Mouse (Mus musculus) heart, adult 11 months (tissue): ENCODE measurements around the gene Pnpo.

Experiments used
- DNase-seq: peaks from one replicate; pipeline ENCODE4 v3.0.0; 2022

Pnpo gene

DNA sequence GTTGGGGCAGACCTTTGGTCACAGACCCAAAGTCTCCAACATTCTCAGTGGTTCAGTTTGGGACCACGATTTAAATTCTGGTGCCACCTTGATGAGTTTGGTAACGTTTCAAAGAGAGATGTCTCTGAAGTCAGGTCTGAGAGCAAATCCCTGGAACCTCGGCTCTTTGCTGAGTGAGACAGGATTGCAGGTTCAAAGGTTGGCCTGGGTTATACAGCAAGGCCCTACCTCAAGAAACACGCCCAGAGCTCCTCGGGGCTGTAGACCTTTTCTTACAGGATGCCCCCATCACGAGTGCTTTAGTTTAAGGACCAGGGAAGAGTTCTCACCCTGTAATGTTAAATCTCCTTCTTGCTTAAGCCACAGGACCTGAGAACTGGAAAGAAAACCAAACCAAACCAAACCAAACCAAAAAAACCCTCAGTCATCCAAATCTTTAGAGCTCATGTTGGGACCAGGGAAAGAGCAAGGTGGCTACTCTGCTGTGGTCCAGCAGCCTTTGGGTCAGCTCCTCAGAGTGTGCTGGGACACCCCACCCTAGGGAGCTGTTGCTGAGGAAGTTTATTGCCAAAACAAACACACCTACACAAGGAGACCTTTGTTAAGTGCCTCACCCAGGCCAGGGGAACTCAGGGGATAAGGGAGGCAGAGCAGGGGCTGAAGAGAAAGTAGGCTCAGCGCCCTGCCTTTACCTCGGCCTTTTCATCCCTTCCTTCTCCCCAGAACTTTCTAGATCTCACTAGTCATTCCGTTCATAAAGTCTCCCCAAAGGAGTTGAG is 7.7 kb downstream of the Pnpo start:
- DNase-seq: peak; percentile 75

DNA sequence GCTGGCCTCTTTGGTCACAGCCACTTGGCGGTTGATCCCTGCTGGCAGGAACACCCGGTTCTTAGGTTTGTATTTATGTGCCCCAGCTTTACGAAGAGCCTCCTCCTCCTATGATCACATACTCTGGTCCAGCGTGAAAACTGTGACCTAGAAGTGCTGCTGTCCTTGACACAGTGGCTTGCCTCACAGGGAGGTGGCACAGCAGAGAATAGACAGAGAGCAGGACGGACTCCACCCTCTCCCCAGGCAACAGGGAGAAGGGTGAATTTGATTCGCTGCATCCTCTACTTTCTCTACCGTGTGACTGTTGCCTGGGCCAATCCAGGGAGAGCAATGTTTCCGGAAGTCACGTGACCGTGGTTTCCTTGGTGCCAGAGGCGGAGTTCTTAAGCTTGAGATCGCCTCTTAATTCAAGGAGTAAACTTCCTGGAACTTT is 8.8 kb downstream of the Pnpo start:
- peak; percentile 98 for DNase-seq

DNA sequence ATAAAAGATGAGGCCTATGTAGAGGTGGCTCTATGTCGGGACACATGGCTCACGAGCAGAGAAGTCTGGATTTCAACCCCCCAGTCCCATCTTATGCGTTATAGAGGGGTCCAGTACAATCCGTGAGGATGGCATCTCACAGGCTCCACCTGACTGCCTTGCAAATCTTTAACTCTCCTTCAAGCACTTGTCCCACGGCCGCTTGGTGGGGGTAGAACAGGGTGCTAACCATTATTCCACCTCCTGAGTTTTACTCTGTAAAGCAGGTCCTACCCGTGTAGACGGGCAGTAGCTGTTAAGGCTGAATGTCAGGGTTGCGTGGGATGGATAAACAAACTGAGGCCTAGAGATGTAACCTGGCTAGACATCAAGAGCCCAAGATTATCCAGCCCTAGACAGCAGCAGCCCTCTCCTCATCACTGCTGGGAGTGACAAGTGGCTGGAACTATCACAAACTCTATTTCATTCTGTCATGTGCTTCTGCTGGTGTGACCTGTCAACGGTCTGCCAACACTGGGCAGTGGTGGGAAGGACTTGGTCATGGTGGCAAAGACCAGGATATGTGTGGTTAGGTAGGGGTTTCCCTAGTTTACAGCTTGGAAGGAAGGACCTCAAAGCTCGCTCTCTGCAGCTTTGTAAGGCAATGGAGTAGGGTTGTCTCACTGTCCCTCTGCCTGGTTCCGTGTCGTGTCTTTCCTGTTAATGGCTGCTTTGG is 10.1 kb downstream of the Pnpo start:
- peak; percentile 87 for DNase-seq

DNA sequence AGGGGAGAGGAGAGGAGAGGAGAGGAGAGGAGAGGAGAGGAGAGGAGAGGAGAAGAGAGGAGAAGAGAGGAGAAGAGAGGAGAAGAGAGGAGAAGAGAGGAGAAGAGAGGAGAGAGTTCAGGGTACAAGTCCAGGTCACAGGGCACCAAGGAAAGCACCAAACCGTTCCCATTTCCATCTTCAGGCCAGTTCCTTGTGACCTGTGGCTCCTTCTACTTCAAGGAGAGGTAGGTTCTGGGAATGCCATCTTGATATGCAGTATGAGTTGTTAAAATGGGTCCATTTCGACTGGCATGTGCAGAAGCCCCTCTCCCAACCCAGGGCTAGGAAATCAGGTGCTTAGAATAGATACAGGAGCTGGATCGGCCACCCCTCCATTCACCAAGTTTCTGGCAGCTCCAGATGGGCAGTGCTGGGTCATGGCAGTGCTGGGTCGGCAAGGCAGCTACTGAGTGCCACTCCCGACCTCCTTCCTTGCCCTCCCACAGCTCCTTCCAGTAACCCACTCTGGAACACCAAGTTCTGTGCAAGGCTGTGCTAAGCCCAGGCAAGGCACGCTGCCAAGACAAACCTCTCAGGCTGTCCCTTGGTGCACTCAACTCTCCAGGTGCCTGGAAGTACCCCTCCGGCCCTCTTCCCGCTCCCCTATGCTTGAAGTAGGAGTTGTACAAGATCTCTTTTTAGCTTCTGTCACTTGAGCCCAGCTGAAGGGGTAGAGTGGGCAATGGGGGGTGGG is 12.3 kb downstream of the Pnpo start:
- DNase-seq: peak; percentile 93

DNA sequence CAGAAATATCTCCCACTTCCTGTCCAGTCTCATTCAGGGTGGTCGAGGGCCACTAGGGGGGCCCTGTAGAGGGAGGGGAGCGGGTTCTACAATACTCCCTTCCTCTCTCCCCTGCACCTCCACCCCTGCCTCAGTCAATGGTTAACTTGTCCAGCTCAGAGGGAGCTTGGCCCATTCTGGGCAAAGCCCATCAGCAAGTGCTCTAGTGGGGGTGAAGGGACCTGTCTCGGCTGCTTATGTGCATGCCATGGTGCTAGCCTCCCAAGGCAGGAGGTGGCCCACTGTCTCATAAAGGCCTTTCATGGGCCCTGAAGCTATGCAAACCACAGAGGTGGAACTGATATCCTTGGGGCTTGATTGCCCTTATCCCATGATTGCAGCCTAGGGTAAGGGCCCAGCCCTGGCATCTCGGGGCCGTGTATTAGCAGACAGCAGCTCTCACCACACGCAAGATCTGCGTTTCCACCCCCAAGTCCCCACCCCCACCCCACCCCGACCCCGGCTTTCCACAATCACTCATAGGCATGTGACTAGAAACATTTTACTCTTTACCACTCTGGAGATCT is 13.9 kb downstream of the Pnpo start:
- no peak for DNase-seq

DNA sequence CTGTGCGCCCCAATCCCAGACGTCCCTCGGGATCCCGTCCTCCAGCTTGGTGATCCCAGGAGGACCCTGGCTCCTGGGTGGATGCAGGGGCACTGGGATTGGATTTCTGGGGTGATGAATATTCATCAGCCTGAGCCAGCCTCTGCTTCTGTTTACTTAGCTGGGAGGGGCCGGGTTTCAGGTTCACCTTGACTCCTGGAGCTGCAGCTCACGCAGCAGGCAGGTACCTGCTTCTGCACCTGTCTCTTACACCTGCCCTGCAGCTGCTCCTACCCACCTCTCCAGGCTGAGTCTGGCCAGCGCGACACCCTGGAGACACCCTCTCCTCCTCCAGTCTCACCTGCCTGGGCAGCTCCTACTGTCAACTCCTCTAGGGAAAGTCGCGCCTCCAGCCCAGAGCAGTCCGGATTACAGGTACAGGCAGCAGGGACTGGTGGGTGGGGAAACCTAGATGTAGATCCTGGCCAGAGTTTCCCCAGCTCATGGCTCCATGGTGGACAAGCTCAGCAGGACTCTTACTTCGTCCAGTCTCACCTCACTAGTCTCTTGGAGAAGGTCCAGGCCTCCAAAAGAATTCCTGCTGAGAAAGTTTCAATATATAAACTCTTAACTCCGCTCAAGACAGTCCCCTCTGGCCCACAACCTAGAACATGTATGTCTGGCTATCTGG is 14.6 kb downstream of the Pnpo start:
- peak; percentile 90 for DNase-seq

DNA sequence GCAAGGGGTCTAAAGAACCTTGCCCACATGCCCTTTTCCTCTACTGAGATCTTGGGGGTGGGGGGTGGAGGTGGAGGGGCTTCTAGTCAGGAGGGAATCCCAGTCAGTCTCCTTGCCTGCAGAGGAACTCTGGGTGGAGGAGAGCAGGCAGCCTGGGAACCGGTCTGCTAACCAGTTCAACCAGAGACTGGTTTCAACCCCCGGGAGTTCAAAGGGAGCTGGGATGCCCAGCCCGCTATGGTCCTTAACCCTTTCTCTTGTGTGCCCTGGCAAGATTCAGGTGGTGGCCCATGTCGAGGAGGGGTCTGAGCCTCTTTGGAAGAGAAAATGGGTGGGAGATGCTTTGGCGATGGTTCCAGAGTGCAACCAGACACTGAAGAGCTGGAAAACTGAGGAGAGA is 15.1 kb downstream of the Pnpo start:
- DNase-seq: no peak

DNA sequence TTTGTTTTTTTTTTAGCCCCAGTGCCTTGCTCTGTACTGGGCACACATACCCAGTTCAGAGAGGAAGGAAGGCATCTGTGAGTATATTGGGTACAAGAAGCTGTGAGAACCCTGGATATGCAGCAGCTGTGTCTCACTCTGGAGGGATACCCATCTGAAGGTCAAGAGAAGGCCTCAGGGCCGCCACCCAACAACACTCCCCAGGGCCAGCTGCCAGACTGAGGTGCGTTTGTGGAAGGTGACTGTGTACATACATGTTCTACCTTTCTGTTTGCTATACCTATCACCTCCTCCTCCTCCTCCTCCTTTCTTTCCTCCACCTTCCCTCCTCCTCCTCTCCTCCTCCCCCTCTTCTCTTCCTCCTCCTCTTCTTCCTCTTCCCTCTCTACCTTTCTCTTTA is 15.7 kb downstream of the Pnpo start, which contains the start of gene Prr15l:
Gene Prr15l, plus strand, starts transcription at position 17 of the 400 bp plus-strand sequence.
- DNase-seq: peak; percentile 85

DNA sequence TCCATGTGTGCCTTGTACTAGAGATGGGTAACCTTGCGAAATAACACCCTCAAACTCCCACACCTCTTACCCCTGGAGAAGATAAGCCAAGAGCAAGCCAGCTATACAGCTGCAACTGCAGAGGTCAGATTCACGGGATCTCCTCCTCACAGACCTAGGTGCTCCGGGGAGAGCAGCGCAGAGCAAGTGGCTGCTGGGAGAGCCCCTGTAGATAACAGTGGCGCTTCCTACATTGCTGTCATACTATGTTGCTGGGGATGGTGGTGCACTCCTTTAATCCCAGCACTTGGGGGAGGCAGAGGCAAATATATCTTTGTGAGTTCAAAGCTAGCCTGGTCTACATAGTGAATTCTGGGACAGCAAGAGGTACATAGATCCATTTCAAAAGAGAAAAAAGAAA is 17.2 kb downstream of the Pnpo start:
- no peak for DNase-seq

DNA sequence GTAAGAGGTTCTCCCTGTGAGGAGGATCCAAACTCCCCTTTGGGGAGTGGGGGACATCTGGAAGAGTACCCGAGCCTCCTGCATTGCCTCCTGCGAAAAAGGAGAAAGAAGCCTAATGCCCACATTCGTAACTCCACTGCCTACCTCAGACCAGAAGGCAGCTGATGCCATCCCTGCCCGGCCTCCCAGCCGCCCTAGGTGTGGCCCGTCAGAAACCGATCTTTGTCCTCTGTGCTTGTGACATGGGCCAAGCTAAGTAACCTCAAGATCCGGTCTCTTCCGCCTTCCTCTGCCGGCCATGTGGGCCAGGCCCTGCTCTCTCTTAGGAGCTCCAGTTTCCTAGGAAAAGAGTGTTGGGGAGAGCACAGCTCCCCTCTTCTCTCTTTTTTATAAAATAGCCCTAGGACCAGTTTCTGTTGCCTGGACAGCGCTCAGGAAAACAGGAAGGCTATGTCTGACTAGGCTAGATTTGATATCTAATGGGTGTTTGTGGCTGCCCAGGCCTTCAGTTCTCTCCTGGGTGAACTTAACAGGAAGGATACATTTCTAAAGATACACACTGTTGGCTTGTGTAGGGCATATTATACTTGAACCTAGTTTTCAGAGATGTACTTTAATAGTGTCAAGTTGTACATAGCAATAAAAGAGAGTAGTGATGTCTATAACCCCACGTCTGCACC is 18.2 kb downstream of the Pnpo start:
- DNase-seq: no peak

DNA sequence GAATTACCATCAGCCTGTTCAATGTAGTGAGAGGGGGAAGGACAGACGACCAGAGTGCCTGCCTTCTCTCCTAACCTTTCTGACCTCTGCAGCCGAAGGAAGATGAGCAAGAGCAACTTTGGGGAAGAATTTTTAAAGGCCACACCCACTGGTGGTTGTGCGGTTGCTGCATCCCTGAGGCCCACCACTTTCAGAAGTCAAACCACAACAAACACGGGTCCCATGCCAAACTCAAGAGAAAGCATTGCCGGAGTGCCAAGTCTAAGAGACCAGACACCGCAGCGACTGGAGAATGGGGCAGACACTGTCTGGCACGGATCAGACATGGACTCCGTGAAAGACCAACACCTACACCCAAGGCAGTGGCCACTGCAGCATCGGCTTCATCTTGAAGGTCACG is 18.9 kb downstream of the Pnpo start:
- DNase-seq: peak; percentile 84

DNA sequence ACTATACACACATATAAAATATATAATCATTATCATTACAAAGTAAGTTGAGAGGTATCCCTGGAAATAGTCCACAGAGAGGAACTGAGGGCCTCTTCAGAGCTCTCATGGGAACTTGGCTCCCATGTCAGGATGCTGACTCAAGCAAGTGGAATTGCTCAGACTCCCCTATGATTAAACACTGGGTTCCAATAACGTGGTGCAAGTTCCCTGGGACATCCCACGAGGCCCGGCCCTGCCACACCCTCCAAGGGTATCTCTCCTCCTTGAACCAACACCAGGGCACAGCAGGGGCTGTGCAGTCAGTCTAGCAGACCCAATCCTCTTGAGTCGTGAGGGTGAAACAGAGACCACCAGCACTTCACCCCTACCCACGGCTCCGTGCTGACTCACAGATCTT is 24.8 kb downstream of the Pnpo start:
- DNase-seq: peak; percentile 87

DNA sequence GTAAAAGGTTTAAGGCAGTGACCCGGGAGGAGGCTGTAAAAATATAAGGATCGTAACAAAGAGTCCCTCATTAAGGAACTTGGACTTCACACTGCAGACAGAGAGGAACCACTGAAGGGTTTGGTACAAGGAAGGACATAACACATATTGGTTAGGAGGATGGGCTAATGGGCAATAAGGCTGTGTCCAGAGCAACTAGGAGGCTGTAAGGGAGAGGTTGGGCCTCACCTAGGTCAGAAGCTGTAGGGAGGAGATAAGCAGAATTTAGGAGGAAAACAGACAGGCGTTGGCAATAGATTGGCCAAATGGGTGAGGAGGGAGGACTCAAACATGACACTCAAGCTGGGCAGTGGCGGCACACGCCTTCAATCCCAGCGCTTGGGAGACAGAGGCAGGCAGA is 26.4 kb downstream of the Pnpo start:
- no peak for DNase-seq

DNA sequence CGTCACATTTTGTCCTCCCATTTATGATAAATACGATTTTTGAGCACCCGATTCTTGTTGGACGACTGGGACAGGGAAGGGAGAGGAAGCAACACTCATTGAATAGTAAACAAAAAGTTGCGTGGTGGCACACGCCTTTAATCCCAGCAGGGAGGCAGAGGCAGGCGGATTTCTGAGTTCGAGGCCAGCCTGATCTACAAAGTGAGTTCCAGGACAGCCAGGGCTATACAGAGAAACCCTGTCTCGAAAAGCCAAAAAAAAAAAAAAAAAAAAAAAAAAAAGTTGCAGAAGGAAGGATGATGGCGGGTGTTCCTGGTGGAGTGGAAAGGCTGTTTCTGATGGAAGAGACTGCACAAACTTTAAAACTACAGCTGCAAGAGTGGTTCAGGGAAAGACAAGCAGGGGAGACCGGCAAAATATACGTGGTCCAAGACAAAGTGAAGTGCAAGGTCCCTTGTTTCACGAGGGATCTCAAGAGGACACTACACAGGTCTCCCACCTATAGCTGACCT is 26.8 kb downstream of the Pnpo start:
- DNase-seq: peak; percentile 93

DNA sequence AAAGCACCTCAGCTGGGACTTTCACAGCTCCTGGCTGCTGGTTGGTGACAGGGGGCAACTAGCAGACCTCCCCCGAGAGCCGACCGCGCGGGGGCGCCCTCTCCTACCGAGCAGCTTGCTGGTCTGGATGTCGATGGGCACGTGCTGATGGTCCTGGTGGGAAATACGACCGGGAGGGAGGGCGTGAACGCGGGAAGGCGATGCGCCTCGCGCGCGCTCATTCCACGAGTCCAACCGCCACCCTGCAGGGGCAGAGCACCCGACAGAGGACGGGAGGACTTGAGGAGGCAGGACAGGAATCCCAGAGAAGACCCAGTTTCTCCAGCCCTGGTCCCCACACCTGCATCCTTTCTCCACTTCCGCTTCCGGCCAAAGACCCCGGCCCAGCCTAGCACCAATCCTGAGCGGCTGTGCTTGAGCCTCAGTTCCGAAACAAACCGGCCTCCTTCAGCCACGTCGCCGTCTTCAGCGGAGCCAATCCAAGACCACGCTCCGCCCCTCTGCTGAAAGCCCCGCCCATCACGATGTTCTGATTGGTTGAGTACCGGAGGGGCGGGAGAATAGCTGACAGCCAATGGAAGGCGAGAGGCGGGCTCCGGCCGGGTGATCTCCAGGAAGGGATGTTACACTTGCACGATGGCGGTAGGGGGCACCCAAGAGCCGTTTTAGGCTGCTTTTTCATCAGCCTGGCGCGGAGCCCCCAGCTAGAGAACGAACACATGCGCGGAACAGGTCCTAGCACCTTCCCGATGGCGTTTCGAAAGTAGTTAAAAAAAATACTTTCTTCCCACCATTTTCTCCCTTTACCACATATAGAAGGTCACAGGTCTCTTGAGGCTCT is 27.5 kb downstream of the Pnpo start, which contains the start of gene Cdk5rap3:
Gene Cdk5rap3, minus strand, starts transcription at position 453 of the 841 bp plus-strand sequence.
- peak; percentile 100 for DNase-seq

DNA sequence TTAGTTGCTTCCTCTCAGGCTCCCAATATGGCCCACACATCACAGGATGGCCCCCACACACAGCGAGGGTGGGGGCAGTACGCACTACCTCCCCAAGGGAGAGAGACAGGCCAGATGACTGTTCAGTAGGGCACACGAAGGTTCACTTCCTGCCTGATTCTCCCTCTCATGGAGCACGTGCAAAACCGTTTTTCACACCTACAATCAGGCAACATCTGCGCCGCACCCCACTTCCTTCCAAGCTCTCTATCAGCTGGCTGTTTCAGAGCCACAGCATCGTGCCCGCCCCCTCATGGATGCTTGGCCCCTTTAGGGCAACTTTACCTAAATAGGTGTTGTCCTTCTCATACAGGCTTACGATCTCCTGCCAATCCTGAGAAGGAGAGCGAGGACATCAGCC is 31.1 kb downstream of the Pnpo start:
- peak; percentile 76 for DNase-seq

DNA sequence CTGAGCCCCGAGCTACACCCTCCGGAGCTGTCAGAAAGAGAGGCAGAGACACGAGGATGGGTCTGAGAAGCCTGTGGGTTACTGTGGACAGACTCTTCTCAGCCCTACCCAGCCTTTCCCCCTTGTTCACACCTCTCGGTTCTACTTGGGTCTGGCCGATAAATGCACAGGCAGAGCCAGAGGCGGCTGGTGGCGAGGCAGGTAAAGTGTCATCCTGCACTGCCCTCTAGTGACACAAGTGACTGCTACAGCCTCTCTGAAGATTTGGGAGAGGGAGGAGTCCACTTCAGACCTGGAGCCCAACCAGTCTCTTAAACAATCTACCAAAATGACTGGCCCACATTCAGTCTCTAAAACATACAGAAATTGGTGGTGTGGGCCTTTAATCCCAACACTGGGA is 33.8 kb downstream of the Pnpo start:
- peak; percentile 95 for DNase-seq

DNA sequence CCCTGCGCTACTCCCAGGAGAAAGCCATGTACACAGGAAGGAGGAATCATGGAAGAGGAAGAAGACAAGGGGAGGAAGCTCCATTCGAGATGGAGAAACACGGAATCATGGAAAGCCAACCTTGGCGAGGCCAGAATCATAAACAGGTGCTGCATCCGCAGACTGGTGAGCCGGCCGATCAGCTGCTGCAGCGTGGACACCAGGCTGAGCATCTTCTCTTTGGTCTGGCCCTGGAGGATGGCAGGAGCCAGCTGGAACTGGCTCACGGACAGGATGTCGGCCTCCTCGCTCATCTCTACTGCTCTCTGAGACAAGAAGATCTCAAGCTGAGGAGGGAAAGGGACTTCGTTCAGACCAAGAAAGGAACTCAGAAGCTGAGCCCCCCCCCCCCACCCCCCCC is 35.2 kb downstream of the Pnpo start:
- no peak for DNase-seq

DNA sequence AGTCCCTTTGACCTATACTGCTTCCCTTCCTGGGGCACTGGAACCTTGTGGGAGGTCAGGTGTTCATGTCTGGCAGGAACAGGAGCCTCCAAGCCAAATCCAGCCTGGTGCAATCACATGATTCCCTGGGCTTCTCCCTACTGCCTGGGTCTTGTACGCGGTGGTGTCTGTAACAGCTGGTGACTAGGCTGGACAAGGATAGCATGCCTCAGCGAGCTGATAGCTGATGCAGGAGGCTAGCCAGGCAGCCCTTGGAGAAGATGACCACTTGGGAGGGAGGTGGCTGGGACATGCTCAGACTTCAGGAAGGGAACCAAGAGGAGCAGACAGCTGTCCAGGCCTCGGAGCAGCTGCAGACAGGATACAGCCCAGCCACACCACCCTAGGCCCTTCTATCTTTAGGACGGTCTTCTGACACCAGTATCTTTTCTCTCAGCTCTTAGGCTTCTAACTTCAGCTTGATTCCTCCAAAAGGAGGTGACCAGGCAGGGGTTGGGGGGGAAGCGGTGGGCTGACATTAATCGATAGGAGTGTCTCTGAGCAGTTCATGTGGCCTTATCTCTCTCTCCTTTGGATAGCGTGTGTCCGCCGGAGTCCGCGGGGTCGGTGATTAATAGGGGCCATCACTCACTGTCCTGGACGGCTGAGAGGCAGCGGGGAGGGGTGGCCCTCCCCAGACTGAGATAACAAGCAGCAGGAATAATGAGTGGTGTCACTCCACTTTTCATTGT is 37.2 kb downstream of the Pnpo start:
- peak; percentile 98 for DNase-seq
